Mouse (Mus musculus): ENCODE data around the gene Lsp1. TPM values are rescaled to one million over a fixed set of nuclear protein-coding genes. Genes with fewer than 3 reads are reported as not detected.

Gene Lsp1
- polyA plus RNA-seq, 1 experiment = 77.5 TPM

DNA sequence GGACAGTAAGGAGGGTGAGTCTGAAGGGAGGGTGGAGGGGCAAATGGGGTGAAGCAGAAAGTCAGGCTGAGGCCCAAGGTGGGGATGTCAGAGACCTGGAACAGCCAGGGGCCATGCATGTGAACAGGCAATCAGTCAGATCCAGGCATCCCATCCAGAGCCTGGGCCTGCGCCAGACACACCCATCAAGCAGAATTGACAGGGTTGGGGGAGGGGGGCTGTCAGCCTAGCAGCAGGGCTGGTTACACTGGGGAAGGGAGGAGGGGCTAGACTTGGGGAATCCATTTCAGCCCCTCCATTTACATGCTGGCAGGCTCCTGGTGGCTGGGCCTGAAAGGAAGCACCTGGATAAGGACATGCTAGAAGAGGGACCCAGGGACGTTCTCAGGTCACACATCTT is 45.3 kb downstream of the Lsp1 start:
- no peak for DNase-seq (ENCODE audit: low read depth)

DNA sequence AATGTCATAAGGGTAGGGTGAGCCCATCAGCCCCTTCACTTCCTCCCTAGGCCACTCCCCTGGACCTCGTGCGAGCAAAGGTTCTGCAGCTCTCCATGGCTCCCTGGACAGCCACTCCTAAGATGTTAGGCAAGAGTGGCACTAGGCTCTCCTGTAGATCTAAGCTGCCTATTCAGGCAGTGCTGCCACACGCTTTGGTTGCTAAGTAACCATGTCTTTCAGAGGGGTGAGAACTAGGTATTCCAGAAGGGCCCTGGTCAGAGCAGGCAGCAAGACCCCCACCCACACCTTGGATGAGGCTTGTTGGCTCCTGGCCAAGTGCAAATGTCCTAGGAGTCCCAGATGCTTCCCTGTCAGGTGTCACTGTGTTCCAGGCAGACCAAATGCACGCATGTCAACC is 45.9 kb downstream of the Lsp1 start:
- no peak for DNase-seq (ENCODE audit: low read depth)

DNA sequence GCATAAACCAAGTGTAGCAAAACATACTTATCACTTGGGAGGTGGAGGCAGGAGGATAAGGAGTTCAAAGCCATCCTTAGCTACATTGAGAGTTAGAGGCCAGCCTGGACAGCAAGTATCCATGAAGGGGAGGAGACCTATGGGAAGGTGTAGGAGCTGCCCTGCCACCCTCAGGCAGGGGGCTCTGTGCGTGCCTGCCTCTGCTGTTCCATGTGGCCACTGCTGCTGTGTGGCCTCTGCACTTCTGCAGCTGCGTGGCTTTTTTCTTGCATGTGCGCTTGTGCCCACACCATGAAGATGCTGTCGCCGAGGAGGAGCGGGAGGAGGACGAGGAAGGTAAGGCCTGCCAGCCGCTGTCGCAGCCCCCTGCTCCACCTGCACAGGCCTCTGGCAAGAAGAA is 46.8 kb downstream of the Lsp1 start:
- no peak for DNase-seq (ENCODE audit: low read depth)

DNA sequence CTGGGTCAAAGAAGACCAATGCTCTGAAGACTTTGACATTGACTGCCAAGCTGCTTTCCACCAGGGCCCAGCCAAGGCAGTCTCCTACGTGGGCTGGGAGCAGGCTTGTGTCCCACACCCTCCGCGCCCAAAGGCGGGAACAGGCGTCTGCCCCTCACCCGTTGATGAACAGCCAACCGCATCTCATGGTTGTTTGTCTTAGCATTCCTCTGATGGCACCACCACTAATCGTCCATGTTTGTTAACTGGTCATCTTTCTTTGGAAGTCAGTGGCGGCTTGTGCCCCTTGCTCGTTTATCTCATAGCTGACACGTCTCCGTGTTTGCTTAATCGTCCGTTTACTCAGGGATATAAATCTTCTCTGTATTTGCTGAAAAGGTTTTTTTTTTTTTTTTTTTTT is 48.9 kb downstream of the Lsp1 start:
- DNase-seq (ENCODE audit: low read depth) = no peak

DNA sequence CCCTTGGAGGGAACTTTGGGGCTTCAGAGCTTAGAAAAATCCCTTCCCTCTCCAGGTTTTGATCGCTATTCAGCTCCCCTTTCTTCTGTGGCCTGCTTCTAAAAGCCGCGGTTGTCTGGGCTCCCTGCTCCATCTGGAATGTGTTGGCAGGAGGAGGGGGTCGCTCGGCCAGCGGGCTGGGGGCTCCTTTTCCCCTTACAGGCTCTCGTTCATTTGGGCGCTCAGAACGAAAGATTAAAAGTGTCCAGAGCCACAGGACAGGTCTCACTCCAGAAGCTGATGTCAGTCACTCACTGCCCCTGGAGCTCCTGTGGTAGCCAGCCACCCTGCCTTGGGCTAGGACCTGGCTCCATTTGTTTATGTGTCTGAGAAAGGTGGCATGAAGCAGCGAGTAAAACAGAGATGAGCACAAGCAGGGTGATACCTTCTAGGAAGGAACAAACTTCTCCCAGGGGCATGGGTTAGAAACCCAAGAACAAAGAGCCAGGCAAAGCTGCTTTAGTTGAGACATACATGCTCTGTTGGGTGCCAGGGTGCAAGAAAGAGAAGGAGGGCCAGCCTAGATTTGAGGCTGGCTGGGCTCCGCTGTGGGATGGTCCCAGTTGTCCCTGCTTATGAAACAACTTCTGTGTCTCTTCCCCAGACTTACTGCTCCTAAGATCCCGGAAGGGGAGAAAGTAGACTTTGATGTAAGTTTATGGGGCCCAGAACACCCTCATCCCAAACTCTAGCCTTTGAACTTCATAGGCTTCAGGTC is 49.6 kb downstream of the Lsp1 start:
- no peak for DNase-seq (ENCODE audit: low read depth)

DNA sequence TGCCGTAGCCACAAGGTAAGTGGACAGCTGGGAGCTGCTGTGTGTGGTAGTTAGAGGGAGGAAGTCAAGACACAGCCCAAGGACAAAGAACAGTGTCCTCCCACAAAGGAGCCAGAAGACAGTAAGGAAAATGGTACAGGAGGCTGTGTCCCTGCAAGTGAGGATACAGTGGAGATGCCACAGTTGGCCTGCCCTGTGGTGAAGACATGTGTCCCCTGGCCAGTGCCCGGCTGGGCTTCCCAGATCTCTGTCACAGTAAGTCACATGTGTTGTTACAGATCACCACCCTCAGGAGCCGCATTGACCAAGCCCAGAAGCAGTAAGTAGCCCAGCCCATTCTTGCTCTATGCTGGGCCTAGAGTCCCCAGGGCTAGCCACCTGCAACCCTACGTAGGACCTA is 53.4 kb downstream of the Lsp1 start:
- DNase-seq (ENCODE audit: low read depth) = no peak

DNA sequence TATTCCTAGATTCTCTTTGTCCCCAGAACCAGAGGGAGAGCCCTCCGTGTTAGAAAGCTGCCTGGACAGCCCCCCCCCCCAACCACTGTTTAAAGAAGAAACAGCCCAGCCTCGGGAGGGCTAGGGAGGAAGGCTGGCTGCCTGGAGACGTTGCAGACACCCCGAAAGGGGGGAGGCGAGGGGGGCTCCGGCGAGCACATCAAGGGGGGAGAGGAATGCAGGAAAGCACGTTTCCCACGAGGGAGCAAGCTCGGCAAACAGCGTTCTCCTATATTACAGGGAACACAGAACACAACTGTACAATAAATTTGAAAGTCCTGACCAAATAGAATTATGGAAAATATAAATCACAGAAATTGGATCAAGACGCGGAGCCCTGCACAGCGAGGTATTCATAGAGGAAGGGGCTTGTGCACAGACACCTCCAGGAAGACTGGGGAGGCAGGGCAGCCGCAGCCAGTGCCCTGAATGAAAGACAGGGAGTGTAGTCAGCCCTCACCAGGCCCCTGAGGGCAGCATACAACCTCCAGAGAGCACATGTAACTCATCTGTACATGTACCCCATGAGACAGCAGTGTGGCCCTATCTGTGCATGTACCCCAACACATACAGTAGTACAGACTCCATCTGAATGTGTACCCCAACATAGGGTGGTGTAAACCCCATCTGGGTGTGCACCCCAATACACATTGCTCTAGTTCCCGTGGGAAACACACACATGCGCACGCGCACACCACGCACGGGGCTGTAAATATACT is 55.8 kb downstream of the Lsp1 start:
- DNase-seq (ENCODE audit: low read depth) = no peak

DNA sequence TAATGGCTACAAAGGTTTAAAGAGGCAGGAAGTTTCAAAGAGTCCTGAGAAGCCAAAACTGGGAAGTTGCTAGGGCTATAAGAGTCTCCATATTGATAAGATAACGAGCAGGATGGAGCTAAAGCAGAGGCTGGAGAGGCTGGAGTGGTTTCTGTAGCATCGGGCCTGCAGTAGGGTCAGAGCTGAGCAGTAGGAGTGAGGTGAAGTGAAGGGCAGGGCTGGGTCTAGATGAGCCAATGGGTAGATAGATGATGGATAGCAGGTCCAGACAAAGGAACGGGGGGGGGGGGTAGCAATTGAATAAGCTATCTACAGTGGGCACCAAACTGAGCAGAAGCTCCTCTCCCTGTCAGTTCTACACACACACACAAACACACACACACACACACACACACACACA is 56.9 kb downstream of the Lsp1 start:
- DNase-seq (ENCODE audit: low read depth) = no peak

DNA sequence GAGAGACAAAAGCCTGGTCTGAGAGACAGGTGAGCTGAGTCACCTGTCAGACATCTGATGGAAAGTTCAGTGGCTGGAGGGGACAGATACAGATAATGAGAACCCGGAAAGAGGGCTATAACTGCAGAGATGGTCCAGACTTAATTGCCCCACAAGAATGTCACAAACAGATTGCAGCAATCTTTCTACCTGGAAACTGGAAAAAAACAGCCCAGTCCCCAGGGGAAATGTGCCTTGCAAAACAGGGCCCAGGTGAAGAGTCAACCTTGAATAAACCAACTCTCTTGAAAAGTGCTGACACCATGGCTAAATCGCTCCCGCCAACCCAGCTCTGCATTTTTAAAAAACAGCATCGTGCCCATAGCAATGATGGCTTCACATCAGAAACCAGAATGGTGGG is 59.7 kb downstream of the Lsp1 start:
- no peak for DNase-seq (ENCODE audit: low read depth)

DNA sequence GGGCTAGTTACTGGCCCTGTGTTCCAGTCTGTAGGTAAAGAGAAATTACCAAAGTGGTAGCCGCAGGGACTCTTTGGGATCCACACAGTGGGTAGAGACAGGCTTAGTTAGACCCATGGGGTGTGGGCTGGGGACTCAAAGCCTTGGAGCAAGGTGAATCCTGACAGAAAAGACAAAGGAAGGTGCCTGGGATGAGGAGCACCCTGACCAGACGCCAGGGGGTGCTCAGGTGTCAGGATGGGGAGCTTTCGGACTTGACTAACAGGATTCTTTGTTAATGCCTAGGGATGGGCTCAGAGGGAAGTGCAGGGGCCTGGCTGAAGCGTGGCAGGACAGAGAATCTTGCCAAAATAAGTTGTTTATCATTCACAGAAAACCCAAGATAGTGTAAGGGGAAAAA is 61.7 kb downstream of the Lsp1 start:
- DNase-seq (ENCODE audit: low read depth) = no peak

DNA sequence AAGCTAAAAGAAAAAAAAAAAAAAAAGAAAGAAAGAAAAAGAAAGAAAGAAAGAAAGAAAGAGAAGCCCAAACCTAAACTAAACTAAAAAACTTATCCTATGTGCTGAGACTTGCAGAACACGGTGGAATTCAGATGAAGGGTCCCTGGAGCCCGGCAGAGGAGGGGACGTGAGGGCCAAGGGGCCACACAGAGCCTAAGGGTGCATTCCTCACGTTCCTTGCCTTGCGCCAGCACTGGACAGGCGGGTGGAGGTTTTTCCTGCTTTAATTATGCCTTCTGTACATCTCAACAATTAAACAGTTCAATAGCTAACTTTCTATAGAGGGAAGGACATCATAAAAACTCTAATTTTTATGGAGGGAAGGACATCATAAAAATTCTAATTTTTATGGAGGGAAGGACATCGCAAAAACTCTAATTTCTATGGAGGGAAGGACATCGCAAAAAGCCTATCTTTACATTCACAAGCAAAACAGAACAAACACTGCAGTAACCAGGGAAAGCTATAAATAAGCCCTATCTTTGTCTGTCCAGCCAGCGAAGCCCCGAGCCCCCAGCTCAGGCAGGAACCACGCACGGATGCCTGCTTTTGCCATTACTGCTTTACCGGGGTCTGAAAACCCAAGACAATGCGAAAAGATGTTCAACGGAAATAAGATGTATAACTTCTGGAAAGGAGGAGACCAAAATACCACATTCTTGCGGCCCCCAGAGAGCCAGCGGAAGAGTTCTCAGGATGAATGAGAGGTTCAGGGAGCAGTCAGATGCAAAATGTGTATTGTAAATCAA is 62.8 kb downstream of the Lsp1 start:
- DNase-seq (ENCODE audit: low read depth) = no peak

DNA sequence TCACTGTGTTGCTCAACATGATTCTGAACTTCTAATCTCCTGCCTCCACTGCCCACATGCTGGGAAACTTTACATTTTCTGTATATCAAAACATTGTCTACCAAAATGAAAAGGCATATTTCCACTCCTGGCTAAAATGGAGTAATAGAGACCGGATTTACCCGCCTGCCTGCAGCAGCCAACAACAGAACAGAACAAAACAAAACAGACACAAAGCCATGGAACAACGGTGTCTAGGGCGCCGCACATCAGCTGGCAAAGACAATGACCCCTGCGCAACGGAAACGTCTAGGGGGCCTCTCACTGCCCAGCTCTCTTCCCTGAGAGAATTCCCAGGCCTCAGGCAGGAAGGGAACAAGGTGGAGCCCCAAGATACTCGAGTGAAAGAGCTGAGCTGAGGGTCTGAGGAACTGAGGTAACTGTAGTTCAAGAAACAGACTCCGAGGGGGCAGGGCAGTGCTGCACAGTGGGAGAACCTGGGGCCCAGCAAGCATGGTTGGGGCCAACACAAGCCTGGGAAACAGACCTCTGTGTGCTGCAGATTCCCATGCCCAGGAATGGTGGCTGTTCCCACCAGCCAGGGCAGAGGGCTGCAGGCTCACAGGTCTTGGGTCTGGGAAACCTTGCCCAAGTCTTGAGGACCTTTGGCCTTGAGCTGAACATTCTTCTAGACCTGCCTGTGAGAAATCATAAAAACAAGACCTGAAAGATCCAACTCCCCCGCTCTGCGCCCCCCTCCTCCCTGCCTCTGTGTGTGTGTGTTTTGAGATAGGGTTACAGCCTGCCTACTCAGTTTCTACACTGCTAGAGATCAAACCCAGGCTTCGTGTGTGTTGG is 65.0 kb downstream of the Lsp1 start:
- no peak for DNase-seq (ENCODE audit: low read depth)

DNA sequence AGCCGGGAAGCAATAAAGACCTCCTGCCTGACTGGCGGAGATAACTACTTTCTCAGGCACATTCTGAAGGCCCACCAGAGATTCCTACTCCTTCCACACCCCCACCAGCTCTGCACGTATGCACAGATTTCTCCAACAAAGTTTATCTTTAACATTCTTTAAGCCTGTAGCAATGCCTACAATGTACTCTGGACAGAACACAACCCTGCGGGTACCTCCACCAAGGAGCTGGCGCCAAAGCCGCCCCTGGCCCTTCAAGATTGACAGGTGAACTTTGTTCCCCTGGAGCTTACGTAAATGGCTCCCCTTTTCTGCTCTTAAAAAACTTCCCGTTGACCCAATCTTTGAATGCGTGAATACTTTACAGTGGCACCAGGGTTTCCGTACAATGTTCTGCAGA is 68.7 kb downstream of the Lsp1 start:
- DNase-seq (ENCODE audit: low read depth) = no peak

DNA sequence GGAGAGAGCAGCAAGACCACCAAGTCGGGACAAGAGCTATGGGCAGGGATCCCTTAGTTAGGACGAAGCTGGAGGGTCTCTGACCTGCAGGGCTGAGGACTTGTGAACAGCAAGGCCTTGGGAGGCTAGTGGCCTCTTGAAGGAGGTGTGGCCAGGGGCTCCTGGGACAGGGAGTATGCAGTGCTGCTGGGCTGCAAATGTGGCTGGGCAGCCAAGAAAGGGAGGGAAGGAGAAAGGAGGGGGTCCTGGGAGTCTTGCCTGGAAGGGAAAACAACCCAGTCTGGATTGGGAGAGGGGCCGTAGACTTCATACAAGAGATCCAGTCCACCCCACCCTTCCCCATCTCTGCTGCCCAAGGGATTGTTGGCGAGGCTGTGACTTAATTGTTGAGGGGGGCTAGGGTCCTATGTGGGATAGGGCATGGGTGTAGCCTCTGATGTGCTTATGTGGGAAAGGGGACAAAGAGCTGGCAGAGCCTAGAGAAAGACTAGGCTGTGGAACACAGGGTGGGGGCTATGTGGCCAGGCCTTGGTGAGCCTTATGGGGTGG is 71.4 kb downstream of the Lsp1 start:
- DNase-seq (ENCODE audit: low read depth) = no peak

DNA sequence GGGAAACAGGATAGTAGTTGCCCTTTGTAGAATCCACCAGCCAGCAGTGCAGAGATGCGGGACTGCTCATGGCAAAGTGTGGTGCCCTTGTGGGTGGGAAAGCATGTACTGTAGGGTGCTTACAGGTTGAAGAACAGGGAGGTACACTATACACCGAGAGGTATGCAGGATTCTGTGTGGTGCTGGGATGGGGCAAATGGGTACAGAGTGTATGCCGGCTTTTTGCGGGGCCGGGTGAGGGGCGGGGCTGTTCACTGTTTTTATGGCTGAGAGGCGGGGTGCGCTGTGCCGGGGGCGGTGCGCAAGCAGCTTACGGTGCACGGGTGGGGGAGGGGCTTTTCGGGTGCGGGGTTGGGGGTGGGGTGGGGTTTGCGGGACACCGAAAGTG is 72.1 kb downstream of the Lsp1 start, which contains the start of gene Mrpl23:
Gene Mrpl23, plus strand, starts transcription at position 16 of the 388 bp plus-strand sequence.
- no peak for DNase-seq (ENCODE audit: low read depth)

DNA sequence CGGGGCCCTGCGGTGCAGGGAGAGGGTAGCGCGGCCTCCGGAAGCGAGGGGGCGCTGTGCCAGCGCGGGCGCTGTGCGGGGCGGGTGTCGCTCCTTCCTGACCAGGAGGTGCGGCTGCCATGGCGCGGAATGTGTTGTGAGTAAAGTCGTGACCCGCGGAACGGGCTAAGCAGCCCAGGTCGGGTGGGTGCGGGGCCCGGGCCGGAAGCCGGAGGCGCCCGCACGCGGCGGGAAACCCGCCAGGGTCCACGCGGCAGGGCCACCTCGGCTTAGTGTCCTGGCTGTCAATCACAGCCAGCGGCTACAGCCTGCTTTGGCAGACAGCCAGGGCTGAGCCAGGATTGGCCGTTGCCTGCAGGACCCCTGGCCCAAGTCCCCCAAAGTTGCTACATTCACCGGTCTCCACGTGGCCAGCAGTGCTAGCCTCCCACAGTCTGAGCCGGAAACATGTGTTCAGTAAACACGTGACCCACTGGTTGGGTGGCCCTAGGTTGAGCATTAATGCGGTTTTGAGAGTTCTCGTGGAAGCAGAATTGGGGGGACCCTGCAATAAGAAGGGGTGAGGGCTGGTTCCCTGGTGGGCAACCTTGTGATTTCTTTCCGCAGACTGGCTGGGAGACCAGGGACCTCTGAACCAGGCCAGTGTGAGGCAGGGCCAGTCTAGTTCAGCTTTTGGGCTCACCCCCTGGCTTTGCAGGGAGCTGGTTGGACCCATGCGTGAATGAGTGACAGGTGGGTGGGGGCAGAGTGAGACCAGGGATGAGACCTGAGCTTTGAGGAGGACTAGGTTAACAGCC is 72.6 kb downstream of the Lsp1 start:
- no peak for DNase-seq (ENCODE audit: low read depth)

DNA sequence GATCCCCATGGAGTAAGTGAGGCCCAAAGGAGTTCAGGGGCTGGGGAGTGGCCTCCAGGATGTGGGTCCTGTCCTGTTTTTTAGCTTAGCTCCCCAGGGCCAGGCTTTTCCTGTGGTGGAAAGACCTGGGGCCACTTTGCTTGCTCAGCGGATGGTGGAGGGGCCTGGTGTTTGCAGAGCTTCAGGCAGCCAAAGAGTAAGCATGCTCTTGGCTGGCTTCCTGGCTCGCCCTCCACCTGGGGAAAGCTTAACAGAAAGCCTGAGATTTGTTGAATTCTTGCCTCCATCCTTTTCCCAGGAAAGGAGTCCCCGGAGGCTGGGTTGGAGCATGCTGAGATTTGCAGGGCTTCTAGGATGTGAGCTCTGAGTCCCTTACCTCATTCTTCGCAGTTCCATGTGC is 74.5 kb downstream of the Lsp1 start:
- no peak for DNase-seq (ENCODE audit: low read depth)

DNA sequence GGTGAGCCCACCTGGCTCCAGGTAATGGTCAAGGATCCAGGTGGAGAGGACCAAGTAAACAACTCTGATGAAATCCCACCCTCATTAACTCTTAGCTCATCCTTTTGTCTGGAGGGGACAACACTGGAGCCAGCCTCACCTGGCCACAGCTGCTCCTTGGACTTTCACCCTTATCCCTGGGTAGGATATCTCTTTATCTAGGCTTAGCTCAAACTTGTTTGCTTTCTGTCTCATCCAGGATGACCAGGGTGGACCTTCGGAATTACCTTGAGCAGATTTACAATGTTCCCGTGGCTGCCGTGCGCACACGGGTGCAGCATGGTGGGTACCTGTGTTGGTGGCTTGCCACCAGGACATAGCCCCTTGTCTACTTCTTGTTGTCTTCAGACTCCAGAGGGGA is 75.2 kb downstream of the Lsp1 start:
- DNase-seq (ENCODE audit: low read depth) = no peak

DNA sequence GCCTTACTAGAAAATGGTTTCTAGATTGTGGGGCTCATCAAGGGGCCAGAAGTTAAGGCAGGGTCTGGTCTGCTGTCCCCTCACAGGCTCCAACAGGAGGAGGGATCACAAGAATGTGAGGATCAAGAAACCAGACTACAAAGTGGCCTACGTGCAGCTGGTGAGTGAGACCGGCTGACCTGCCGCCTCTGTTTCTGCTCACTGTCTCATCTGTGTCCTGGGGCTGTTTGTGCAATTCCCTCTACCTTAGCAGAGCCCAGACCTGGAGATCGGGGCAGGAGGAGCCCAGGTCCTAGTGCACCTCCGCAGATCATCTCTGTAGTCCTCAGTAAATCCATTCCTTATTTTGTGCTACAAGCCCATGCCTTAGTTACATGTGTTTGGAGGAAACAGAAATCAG is 76.6 kb downstream of the Lsp1 start:
- DNase-seq (ENCODE audit: low read depth) = no peak

DNA sequence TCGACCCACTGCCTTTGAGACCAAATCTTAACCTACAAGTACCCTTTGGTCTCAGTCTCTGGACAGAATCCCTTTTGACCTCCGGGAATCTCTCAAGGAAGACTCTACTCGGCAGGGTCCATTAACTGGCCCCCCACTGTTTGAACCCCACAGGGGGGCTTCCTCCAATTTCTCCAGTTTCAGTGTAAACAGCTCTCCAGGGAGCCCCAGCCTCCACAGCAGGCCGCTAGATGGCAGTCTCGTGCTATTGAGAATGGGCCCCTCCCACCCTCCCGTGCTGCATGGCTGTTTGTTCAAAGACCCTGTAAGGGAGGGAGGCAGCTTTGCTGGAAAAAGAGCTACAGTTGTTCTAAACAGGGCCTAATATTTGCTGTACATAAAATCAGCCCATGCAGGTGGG is 77.3 kb downstream of the Lsp1 start:
- no peak for DNase-seq (ENCODE audit: low read depth)

DNA sequence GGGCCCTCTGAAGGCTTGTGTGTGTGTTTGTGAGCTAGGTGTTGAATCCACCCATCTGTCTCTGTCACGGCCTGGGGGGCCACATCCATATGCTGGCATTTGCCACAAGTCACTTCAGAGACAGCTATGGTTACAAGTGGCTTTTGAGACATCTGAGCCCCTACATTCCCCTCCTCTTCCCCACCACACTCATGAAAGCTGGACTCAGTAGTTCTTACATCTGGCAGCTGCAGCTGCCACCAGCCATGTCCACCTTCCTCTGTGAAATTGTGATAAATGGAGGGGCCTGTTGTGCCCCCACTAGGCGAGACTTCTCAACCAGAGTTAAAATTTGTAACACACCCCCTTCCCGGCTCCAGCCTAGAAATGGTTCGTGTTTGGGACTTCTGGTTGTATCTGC is 77.7 kb downstream of the Lsp1 start:
- no peak for DNase-seq (ENCODE audit: low read depth)
